Mouse (Mus musculus): Measurements from ENCODE around the gene Celf5. TPM values are rescaled to one million over a fixed set of nuclear protein-coding genes. Genes with fewer than 3 reads are reported as not detected.
A peak's percentile ranks its signal among the peaks of the same experiment; 100 is the strongest.

The Celf5 gene
- polyA plus RNA-seq, 1 experiment from 2014 or later: 0.04 TPM

DNA sequence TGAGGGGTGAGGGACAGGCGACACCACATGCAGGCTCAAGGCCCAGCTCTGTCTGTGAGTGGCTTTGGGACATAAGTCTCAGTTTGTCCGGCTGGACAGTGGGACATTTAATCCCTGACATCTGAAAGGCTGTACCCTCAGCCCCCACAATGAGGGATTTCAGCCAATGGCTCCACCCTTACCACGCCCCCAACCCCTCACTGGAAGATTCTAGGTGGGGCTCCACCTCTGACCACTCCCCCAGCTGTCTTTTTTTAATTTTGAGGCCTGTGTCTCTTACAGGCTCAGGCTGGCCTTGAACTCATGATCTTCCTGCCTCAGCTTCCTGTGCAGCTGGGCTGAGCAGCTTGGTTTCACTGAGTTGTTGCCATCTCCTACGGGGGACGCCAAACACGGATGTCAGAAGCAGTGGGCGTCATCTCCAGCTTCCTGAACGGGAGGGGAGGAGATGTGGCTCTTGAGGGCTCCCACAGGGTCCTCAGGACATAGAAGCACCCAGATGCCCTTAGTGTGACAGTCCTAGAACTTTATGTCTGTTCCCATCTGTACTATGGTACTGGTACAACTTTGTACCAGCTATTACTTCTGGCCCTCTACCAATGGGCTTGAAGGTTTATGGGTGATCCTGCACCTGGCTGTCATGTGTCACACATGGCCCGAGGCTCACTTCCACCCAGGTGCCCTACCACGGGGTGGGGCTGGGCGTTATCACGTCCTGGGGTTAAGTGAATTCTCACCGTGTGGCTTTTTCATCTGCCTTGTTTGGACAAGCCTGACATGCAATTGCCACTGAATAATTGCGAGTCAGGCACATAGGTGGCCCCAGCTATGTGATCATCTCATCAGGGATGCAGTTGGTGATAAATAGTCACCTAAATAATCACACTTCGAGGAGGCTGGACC lies 47.9 kb downstream of the Celf5 start:
- WGBS (ENCODE audit: missing documents): 47% methylated on average over 15 of the region's 15 CpGs
- H3K27ac ChIP-seq: peak overlapping the region; percentile 88
- H3K4me3 ChIP-seq (ENCODE audit: inconsistent target): peak overlapping the region; percentile 45
- H3K79me2 ChIP-seq (ENCODE audit: inconsistent target): no peaks in the 10 kb centered on the region
- no peaks in the 10 kb centered on the region for H3K36me3 ChIP-seq (ENCODE audit: inconsistent target)

DNA sequence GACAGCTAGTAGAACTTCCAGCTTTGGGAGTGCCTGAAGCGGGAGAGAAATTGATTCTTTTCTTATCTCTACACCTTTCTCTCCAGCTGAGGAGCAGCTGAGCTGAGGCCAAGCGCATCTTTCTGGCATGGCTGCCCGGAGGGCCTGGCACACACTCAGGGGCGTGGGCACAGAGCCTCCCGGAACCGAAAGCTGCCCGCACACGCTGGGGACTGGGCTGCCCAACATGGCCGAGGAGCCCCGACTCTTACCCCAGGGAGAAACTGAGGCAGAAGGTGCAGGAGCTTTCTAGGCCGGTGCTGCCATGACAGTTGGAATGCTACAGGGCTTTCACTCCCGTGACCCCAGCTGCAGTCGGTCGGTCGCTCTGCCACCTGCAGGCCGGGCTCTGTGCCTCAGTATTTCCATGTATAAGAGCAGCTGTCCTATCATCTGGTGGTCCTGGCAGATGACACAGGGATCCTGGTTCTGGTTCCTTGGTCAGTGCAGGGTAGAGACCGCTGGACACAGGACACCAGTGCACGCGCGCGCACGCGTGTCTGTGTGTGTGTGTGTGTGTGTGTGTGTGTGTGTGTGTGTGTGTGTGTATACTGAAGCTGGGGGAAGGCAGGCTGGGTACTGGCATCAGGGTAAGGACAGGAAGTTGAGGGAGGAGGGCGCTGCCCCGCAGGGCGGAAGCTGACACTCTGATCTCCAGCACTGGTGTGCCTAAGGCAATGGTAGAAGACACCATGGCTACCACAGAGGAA lies 48.8 kb downstream of the Celf5 start:
- H3K4me3 ChIP-seq (ENCODE audit: inconsistent target): peak overlapping the region; percentile 45
- H3K27ac ChIP-seq: peak overlapping the region; percentile 88
- no peaks in the 10 kb centered on the region for H3K36me3 ChIP-seq (ENCODE audit: inconsistent target)
- peaks cover 7% of the 10 kb centered on the region for H3K79me2 ChIP-seq (ENCODE audit: inconsistent target)
- WGBS (ENCODE audit: missing documents): 10% methylated on average over 22 of the region's 26 CpGs

DNA sequence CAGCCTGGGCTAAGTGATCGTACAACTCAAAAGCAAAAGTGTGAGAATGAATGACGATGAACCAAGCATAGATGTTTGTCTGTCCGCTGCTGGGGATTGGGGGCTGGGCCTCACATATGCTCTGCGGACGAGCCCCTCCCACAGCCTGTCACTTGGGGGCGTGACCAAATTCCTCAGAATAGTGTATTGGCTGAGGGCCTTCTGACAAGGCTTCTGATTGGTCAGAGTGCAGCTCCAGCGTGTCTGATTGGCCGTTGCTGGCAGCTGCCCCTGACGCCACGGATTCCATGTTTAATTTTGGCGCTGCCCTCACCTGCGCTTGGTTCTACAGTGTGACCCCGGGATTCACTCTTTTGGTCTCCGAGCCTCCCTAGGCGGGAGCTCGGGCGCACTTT lies 49.6 kb downstream of the Celf5 start:
- no peaks in the 10 kb centered on the region for H3K36me3 ChIP-seq (ENCODE audit: inconsistent target)
- WGBS (ENCODE audit: missing documents): under 1% methylated on average over 17 of the region's 17 CpGs
- peaks cover 16% of the 10 kb centered on the region for H3K79me2 ChIP-seq (ENCODE audit: inconsistent target)
- peak overlapping the region; percentile 88 for H3K27ac ChIP-seq
- H3K4me3 ChIP-seq (ENCODE audit: inconsistent target): peak overlapping the region; percentile 45

DNA sequence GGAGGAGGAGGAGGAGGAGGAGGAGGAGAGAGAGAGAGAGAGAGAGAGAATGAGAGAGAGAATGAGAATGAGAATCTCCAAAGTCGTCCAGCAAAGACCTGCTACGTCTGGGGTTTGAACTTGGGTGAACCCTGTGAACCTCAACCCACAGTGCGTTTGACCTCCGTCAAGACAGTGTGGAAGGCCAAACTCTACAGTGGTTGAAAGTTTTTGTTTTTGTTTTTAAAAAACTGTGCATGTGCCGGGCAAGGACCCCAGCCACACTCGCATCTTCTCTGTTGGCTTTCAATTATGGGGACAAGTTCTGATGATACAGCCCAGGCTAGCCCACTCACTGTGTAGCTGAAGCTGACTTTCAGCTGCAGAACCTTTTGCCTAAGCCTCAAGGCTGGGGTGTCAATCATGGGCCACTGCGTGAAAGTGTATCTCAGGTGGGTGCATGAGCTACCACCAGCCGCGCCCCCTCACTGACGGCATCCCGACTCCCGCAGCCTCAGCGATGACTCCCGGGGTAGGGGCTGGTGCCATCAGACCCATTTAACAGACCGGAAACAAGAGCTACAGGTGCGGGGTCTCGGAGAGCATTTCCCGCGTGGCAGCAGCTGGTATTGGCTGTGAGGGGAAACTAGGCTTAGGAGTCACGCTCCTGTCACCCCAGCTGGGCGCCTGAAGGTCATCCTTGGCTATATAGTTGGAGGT lies 50.2 kb downstream of the Celf5 start:
- Histone ChIP-seq H3K4me3 (ENCODE audit: inconsistent target) (peak overlapping the region; percentile 45), H3K27ac (no peak overlapping the region)
- 47% methylated on average over 19 of the region's 21 CpGs for WGBS (ENCODE audit: missing documents)

DNA sequence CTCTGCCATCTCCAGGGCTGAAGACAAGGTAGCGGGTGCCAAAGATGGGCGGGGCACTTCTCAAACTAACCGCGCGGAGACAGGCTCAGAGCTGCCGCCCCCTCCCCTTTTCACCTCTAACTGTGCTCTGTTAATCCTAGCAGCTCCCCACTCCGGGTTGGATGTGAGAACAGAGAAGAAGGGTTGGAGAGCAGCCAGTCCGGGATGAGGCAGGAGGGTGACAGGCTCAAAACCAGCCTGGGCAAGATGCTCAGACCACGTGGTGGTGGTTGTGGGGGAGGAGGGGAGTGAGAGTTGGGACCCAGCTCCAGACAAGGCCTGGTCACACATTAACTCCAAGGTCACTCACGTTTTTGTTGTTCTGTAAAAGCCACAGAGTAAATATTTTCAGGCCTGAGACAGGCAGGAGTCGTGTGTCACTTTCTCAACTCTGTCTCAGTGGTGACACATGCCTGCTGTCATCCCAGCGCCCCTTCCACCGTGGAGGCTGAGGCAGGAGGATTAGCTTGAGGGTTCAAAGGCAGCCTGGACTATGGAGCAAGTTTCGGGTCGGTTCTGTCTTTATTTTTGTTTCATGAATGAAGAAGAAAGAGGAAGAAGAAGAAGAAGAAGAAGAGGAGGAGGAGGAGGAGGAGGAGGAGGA lies 50.9 kb downstream of the Celf5 start:
- H3K79me2 ChIP-seq (ENCODE audit: inconsistent target): peaks cover 26% of the 10 kb centered on the region
- no peak overlapping the region for H3K27ac ChIP-seq
- H3K4me3 ChIP-seq (ENCODE audit: inconsistent target): 0 out of 2 replicates have a peak overlapping the region, but pooled peaks have one; percentile 4
- WGBS (ENCODE audit: missing documents): 19% methylated on average over 13 of the region's 15 CpGs
- H3K36me3 ChIP-seq (ENCODE audit: inconsistent target): no peaks in the 10 kb centered on the region

More for the DNA sequence above, 50.2 kb downstream of the Celf5 start:
- H3K79me2 ChIP-seq (ENCODE audit: inconsistent target): peaks cover 21% of the 10 kb centered on the region
- no peaks in the 10 kb centered on the region for H3K36me3 ChIP-seq (ENCODE audit: inconsistent target)

DNA sequence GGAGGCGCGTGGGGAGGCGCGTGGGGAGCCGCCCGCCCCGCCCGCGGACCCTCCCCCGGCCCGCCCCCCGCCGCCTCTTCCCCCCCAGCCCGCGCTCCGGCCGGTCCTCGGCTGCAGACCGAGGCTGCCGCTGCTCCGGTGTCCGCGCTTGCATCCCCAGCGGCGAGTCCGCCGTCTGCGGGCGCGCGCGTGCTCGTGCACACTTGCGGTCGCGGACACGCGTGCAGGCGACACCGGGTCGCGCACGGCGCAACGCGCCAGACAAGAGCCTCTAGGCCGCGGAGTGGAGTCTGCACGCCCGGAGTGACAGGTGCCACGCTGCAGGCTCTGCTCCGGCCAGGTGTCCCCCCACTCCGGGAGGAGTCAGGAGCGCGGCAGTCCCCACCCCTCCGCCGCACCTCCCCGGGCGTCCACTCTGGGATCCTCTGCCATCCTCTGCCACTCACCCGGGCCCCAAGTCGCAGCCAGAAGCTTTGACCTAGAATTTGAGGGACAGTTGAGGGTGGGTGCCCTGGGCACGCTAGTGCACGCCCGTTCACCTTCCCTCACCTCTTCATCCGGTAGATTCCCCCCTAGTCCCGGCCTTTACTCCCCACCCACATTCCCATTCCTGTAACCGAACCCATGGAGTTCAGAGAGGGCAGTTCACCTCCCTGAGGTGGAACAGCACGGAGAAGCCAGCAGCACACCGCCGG lies 51.5 kb downstream of the Celf5 start:
- no peaks in the 10 kb centered on the region for H3K36me3 ChIP-seq (ENCODE audit: inconsistent target)
- no peak overlapping the region for H3K27ac ChIP-seq
- WGBS (ENCODE audit: missing documents): 3% methylated on average over 59 of the region's 70 CpGs
- H3K4me3 ChIP-seq (ENCODE audit: inconsistent target): peak overlapping the region; percentile 4; the same call in 1 of the 2 replicates
- H3K79me2 ChIP-seq (ENCODE audit: inconsistent target): peaks cover 32% of the 10 kb centered on the region

DNA sequence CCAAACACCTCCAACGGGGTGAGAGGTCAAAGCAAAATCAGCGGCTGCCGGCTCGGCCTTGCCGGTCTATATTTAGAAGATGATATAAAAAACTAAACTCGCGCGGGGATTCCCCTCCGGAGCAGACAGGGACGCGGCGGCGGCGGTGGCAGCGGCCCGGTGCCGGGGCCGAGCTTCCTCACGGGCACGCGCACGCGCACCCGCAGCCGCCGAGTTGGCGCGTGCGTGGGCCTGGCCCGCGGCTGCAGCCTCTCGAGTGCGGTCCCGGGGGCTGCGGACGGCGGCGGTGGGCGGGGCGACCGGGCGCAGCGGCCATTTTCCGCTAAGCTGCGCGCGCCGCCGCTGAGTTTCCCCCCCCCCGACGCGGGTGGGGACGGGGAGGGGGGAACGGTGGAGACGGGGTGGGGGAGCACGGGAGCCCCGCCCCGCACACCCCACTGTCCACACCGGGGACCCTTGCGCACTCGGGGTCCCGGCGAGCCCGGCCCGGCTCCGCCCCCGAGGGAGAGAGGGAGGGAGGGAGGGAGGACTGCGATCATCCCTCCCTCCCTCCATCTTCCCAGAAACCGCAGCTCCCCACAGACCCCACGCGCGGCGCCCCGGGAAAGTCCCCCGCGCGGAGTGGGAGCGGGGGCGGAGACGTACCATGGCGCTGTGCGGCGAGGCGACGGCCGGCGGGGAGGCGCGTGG lies 52.2 kb downstream of the Celf5 start:
- WGBS (ENCODE audit: missing documents): under 1% methylated on average over 67 of the region's 89 CpGs

DNA sequence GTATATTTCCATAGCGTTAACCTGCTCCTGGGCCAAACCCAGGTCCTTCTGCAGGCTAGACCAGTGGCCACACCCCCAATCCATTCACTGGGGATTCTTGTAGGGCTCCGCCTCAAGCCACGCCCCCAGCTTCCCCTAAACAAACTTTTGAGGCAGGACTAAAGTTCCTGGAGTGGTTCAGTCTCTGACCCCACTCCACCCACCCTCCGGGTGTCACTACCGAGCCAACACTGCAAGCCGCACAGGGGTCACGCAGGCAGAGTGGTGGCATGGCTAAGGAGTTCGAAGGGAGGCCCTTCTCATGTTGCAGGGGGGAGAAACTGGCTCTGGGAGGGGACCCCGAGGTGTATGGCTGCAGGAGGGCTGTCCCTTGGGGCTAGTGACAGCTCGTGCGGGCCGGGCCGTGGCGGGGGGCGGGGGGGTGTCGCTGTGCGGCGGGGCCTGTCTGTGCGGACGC lies 52.9 kb downstream of the Celf5 start:
- Histone ChIP-seq H3K79me2 (ENCODE audit: inconsistent target) (peaks cover 46% of the 10 kb centered on the region), H3K36me3 (ENCODE audit: inconsistent target) (no peaks in the 10 kb centered on the region), H3K4me3 (ENCODE audit: inconsistent target) (peak overlapping the region; percentile 25), H3K27ac (peak overlapping the region; percentile 58)
- WGBS (ENCODE audit: missing documents): under 1% methylated on average over 20 of the region's 20 CpGs

More for the DNA sequence above, 52.2 kb downstream of the Celf5 start:
- peaks cover 39% of the 10 kb centered on the region for H3K79me2 ChIP-seq (ENCODE audit: inconsistent target)
- H3K36me3 ChIP-seq (ENCODE audit: inconsistent target): no peaks in the 10 kb centered on the region
- H3K4me3 ChIP-seq (ENCODE audit: inconsistent target): peak overlapping the region; percentile 25
- H3K27ac ChIP-seq: peak overlapping the region; percentile 58

DNA sequence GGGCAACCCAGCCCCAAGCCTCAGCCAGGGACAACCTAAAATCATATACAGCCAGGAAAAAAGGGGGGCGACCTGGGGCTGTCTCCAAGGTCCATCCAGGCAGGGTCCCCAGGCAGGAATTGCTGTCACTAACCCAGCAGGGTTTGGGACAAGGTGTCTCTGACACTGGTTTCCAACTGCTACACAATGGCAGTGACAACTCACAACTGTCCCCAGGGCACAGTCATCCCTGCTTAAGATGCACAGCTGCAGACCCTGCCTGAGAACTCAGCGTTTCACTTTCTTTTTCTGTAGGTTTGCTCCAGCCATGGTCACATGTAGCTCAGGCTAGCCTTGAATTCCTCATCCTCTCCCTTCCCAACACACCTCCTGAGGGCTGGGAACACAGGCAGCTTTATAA lies 53.4 kb downstream of the Celf5 start:
- Histone ChIP-seq H3K4me3 (ENCODE audit: inconsistent target) (no peak overlapping the region; the same call in 1 of the 2 replicates), H3K27ac (no peak overlapping the region), H3K79me2 (ENCODE audit: inconsistent target) (peaks cover 51% of the 10 kb centered on the region), H3K36me3 (ENCODE audit: inconsistent target) (no peaks in the 10 kb centered on the region)
- 45% methylated on average over 2 of the region's 2 CpGs for WGBS (ENCODE audit: missing documents)

DNA sequence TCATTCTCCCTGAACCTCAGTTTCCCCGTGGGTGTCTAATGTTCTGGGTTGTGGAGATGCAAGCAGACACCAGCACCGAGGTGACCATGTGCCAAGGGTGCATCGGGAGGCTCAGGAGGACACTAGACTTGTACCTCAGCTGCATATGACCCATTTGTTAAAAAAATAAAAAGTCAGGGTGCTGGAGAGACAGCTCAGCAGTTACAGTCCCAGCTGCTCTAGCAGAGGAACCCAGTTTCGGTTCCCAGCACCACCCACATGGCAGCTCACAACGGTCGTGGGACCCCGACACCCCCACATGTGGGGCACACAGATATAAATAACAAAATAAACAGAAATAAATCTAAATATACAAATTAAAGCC lies 54.0 kb downstream of the Celf5 start:
- Histone ChIP-seq H3K27ac (no peak overlapping the region), H3K79me2 (ENCODE audit: inconsistent target) (peaks cover 57% of the 10 kb centered on the region), H3K36me3 (ENCODE audit: inconsistent target) (no peaks in the 10 kb centered on the region), H3K4me3 (ENCODE audit: inconsistent target) (no peak overlapping the region)
- WGBS (ENCODE audit: missing documents): 95% methylated on average over 7 of the region's 7 CpGs

DNA sequence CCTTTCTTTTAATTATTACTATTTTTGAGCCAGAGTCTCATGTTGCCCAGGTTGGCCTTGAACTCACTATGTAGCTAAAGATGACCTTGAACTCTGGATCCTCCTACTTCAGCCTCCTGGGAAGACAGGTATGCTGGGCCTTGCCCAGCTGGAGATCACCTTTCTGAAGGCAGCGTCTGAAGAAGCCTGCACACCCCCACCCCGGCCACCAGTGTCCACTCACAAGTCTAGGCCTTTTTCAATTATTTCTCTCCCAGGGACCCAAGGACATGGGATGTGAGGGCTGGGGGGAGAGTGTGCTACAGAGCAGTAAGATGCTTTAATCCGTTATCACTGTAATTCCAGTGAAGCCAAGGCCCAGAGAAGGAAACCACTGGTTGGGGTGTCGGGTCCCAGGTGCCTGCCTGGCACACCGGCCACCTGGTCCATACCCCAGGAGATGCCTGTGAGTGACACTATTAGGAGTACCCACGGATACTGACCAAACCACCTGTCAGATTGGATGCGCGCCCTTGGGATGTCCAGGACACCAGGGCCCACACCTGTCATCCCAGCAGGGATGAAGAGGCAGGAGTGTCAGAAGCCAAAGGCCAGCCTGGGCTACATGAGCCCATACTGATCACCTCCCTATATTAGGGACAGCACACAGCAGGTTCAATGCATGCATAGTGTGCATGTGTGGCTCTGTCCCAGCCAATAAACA lies 54.6 kb downstream of the Celf5 start:
- 96% methylated on average over 8 of the region's 8 CpGs for WGBS (ENCODE audit: missing documents)
- no peak overlapping the region for H3K27ac ChIP-seq
- H3K79me2 ChIP-seq (ENCODE audit: inconsistent target): peaks cover 63% of the 10 kb centered on the region
- H3K36me3 ChIP-seq (ENCODE audit: inconsistent target): no peaks in the 10 kb centered on the region
- H3K4me3 ChIP-seq (ENCODE audit: inconsistent target): no peak overlapping the region

DNA sequence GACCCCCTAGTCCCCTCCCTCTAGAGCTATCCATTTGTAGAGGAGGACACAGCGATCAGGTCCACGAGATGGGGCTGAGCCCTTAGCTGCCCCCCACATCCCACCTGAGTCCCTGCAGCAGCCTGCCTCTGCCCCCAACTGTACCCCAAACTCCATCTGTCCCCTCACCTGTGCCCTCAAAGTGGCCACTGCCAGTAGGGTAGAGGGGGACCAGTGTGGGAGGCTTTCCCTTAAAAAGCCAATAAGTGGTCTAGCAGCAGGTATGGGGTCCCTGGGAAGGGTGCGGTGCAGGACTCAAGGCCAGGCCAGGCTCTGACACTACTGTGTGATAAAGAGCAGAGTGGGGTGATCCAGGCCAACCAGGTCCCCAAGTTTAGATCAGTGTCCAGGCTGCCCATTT lies 55.2 kb downstream of the Celf5 start:
- Histone ChIP-seq H3K4me3 (ENCODE audit: inconsistent target) (no peak overlapping the region), H3K36me3 (ENCODE audit: inconsistent target) (no peaks in the 10 kb centered on the region), H3K79me2 (ENCODE audit: inconsistent target) (peaks cover 69% of the 10 kb centered on the region), H3K27ac (no peak overlapping the region)
- WGBS (ENCODE audit: missing documents): 48% methylated on average over 3 of the region's 3 CpGs

DNA sequence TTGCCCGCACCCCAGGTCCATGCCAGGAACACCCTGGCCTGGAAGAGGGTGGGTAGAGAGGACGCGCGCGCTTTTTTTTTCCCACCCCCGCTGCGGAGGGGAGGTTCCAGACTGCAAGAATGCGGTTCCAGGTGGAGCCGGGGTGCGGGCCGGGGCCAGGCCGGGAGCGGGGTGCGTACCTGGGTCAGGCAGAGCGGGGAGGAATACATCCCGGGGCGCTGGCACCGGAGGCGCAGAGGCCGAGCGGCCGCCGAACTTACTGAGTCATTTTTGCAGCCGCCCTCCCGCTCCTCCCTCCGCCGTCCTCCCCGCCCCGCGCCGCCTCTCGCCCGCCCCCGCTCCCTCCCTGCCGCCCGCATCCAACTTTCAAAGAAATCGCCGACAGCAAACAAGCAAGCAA lies 55.6 kb downstream of the Celf5 start:
- H3K79me2 ChIP-seq (ENCODE audit: inconsistent target): peaks cover 73% of the 10 kb centered on the region
- peak overlapping the region; percentile 66 for H3K4me3 ChIP-seq (ENCODE audit: inconsistent target)
- H3K36me3 ChIP-seq (ENCODE audit: inconsistent target): no peaks in the 10 kb centered on the region
- WGBS (ENCODE audit: missing documents): 1% methylated on average over 30 of the region's 38 CpGs
- peak overlapping the region; percentile 44 for H3K27ac ChIP-seq
